Mouse (Mus musculus): Measurements from ENCODE around the gene Musk. TPM values are rescaled to one million over a fixed set of nuclear protein-coding genes. Genes with fewer than 3 reads are reported as not detected.

Gene Musk
- total RNA-seq, 2 experiments from 2014 or later = 20.4 to 66.6 TPM

- peak; percentile 82 for DNase-seq
- intact Hi-C loops (cut with DNase I) = no loop called here
- TF ChIP-seq CTCF (IDR thresholded peaks at IDR 0.05) = no peak
- Histone ChIP-seq H3K4me3 (no peak overlapping the region), H3K27ac (no peak overlapping the region)
Observed at GRCm38 (mm10) chr4:58374141-58374870, 88.5 kb downstream of the Musk start.

- no peak for DNase-seq
- Histone ChIP-seq H3K4me3 (no peak overlapping the region), H3K27ac (no peak overlapping the region)
- TF ChIP-seq CTCF (IDR thresholded peaks at IDR 0.05) = no peak
- intact Hi-C loops (cut with DNase I) = no loop called here
Observed at GRCm38 (mm10) chr4:58379186-58379585, 93.4 kb downstream of the Musk start.

DNA sequence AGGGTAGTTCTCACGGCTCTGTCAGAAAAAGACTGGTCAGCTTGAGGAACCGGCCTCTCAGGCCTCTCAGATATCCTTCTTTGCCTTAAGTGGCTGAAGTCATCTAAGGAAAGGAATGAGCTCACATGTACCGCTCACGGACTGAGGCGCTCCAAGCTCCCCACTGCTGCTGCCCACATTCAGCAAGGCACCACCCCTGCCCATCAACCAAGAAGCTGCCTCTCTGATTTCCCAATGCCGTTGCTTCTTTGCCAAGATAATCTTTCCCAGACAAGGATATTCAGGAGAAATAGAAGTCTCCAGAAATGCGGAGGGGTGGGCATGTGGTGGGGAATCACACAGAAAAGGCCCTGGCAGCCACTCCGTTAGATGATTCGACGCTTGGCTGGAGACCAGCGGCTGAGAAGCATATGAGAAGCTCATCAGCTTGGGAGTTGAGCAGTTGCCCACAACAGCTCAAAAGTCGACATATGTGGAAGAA, 115.1 kb downstream of the Musk start:
- Histone ChIP-seq H3K27ac (peak overlapping the region; percentile 77), H3K4me3 (peak overlapping the region; percentile 62)
- no peak for TF ChIP-seq CTCF (IDR thresholded peaks at IDR 0.05)
- intact Hi-C loops (cut with DNase I) = loop anchor here (1.0 kb wide), 1 partner anchor 49 kb away; no protein-coding TSS in a partner anchor
- peak; percentile 76 for DNase-seq

GRCm38 (mm10) chr4:58401973-58402501, 116.3 kb downstream of the Musk start:
- TF ChIP-seq CTCF (IDR thresholded peaks at IDR 0.05) = no peak
- intact Hi-C loops (cut with DNase I) = loop anchor here (1.0 kb wide), 1 partner anchor 50 kb away; no protein-coding TSS in a partner anchor
- no peak overlapping the region for H3K4me3 ChIP-seq
- H3K27ac ChIP-seq = no peak overlapping the region; the same call in 1 of the 2 replicates
- DNase-seq = no peak

DNA sequence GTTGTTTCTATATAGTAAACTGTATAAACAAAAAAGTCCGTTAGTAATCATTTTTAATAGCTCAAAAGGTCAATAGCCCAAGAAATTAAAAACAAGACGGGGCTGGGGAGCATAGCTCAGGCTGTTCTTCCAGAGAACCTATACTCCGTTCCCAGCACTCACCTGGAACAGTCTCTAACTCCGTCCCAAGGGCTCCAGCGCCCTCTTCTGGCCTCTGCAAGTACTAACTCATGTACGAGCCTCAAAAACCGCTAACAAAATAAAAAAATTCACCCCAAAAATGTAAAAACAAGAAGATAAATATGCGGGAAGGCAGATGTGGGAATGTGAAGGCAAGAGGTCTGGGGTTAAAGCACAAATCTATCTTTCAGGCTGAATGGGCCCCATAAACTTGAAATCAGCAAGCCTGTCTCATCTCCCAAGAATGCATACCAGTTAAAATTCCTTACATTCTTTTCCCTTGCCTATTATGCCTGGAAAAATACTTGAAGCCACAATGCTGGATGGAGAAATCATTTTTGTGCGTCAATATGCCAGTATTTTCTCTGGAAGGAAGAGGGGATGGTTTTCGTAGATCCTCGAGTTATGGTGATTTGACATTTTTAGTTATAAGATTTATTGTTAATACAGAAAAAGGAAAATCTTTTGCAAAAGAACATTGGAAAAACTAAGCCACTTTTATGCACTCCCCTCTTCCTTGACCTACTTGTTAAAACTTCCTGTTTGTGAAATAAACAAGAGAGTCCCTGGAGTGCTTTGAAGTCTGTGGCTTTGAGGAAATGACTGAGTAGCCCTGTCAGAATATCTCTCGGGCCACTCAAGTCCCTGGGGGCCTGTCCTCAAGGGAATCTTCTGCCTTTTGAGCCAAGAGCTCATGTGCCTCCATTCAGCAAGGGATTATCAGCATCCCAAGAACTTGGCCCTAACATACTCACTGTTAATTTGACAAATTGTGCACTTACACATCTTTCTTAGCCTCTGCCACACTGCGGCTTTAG, 127.7 kb downstream of the Musk start:
- DNase-seq = peak; percentile 64
- H3K27ac ChIP-seq = peak overlapping the region; percentile 78
- H3K4me3 ChIP-seq = no peak overlapping the region
- TF ChIP-seq CTCF (IDR thresholded peaks at IDR 0.05) = peak; percentile 41
- intact Hi-C loops (cut with DNase I) = loop anchor here (10.0 kb wide), 1 partner anchor 261 kb away; no protein-coding TSS in a partner anchor

GRCm38 (mm10) chr4:58415537-58415936, 129.8 kb downstream of the Musk start:
- intact Hi-C loops (cut with DNase I) = loop anchor here (5.0 to 10.0 kb wide), 3 partner anchors 148 to 332 kb away; no protein-coding TSS in a partner anchor
- Histone ChIP-seq H3K27ac (no peak overlapping the region), H3K4me3 (no peak overlapping the region)
- TF ChIP-seq CTCF (IDR thresholded peaks at IDR 0.05) = no peak
- no peak for DNase-seq

GRCm38 (mm10) chr4:58417319-58417718, 131.6 kb downstream of the Musk start:
- DNase-seq = no peak
- Histone ChIP-seq H3K27ac (peak overlapping the region; percentile 17; the same call in 1 of the 2 replicates), H3K4me3 (no peak overlapping the region)
- no peak for TF ChIP-seq CTCF (IDR thresholded peaks at IDR 0.05)
- intact Hi-C loops (cut with DNase I) = loop anchor here (5.0 to 10.0 kb wide), 3 partner anchors 150 to 330 kb away; no protein-coding TSS in a partner anchor

DNA sequence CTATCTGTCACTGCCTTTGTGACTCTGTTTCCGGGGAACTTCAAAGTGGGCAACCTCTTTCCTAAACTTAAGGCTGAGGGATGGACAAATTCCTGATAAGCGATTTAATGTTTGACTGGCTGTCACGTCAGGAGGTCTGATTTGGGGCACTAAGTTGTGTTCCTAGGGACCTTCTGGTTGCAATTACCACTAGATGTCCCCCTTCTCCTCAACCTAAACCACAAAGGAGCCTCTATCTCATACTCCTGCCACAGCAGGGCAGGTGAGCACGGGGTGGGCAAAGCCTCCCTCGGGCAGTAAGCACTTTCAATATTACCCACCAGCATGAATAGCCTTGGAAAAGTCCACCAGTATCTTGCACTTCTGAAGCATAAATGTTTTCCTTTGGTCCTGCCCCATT, 133.5 kb downstream of the Musk start:
- DNase-seq = no peak
- intact Hi-C loops (cut with DNase I) = loop anchor here (5.0 to 10.0 kb wide), 3 partner anchors 152 to 328 kb away; no protein-coding TSS in a partner anchor
- peak; percentile 57 for TF ChIP-seq CTCF (IDR thresholded peaks at IDR 0.05)

DNA sequence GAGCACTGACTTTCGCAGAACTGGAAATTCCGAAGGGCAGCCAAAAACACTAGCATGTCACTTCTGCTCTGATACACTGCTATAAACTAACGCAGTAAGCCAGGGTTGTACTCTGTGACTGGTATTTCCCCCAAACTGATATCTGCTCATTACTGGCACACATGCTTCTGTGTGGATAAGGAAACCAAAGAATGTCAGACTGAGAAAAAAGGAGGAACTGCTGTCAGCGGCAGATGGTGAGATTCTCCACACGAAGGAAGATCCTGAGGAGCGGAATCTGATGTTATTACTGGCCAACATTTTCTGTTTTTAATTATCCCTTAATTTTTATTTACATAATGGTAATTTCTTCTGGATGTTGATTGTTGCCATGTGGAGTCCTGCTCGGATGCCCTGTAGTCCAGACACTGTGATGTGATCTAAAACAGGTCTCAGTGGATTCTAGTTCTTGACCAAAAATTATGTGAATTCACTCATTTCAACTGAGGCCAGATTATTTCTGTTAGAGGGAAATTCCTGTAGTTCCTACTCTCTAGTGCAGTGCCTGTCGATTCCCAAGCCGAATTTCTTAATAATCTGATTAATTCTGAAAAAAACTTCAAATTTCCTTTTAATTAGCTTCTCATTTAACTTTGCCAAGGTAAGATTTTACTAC, 137.6 kb downstream of the Musk start:
- no peak overlapping the region for H3K4me3 ChIP-seq
- no peak for DNase-seq

More for the DNA sequence above, 133.5 kb downstream of the Musk start:
- Histone ChIP-seq H3K27ac (no peak overlapping the region), H3K4me3 (no peak overlapping the region)

More for the DNA sequence above, 137.6 kb downstream of the Musk start:
- no peak for TF ChIP-seq CTCF (IDR thresholded peaks at IDR 0.05)
- intact Hi-C loops (cut with DNase I) = no loop called here
- H3K27ac ChIP-seq = no peak overlapping the region

Other genes starting within 250 kb of the Musk start
- 1 to 10 TPM; 5.1 to 7.5 TPM for gene Svep1, start 79.1 kb upstream of the Musk start, total RNA-seq (2021)

Measured in gastrocnemius, adult 2 months (tissue).